Mouse (Mus musculus): ENCODE results near the gene Synj1.

Synj1 gene

GRCm38 (mm10) chr16:90901364-90901763 is 109.7 kb downstream of the Synj1 start:
- no peaks in the 10 kb centered on the region for H3K27me3 ChIP-seq (ENCODE audit: control insufficient read depth, insufficient read depth, low read length, poor library complexity, severe bottlenecking)
- no peak for DNase-seq (ENCODE audit: low read depth, low spot score)
- H3K36me3 ChIP-seq (ENCODE audit: control insufficient read depth, insufficient read depth, low read length, poor library complexity, severe bottlenecking): no peaks in the 10 kb centered on the region

GRCm38 (mm10) chr16:90899498-90899897 is 111.6 kb downstream of the Synj1 start:
- DNase-seq (ENCODE audit: low read depth, low spot score): no peak
- H3K27me3 ChIP-seq (ENCODE audit: control insufficient read depth, insufficient read depth, low read length, poor library complexity, severe bottlenecking): no peaks in the 10 kb centered on the region

GRCm38 (mm10) chr16:90897651-90898050 is 113.5 kb downstream of the Synj1 start:
- Histone ChIP-seq H3K27me3 (ENCODE audit: control insufficient read depth, insufficient read depth, low read length, poor library complexity, severe bottlenecking) (no peaks in the 10 kb centered on the region), H3K36me3 (ENCODE audit: control insufficient read depth, insufficient read depth, low read length, poor library complexity, severe bottlenecking) (no peaks in the 10 kb centered on the region)
- no peak for DNase-seq (ENCODE audit: low read depth, low spot score)

More at GRCm38 (mm10) chr16:90899498-90899897, 111.6 kb downstream of the Synj1 start:
- no peaks in the 10 kb centered on the region for H3K36me3 ChIP-seq (ENCODE audit: control insufficient read depth, insufficient read depth, low read length, poor library complexity, severe bottlenecking)

- no peak for DNase-seq (ENCODE audit: low read depth, low spot score)
- Histone ChIP-seq H3K36me3 (ENCODE audit: control insufficient read depth, insufficient read depth, low read length, poor library complexity, severe bottlenecking) (no peaks in the 10 kb centered on the region), H3K27me3 (ENCODE audit: control insufficient read depth, insufficient read depth, low read length, poor library complexity, severe bottlenecking) (no peaks in the 10 kb centered on the region)
These were observed 117.3 kb downstream of the Synj1 start for GRCm38 (mm10) chr16:90893792-90894191.

- no peaks in the 10 kb centered on the region for H3K36me3 ChIP-seq (ENCODE audit: control insufficient read depth, insufficient read depth, low read length, poor library complexity, severe bottlenecking)
- H3K27me3 ChIP-seq (ENCODE audit: control insufficient read depth, insufficient read depth, low read length, poor library complexity, severe bottlenecking): no peaks in the 10 kb centered on the region
- DNase-seq (ENCODE audit: low read depth, low spot score): no peak
These were observed 118.1 kb downstream of the Synj1 start for GRCm38 (mm10) chr16:90893019-90893418.

GRCm38 (mm10) chr16:90892081-90892480 is 119.0 kb downstream of the Synj1 start:
- DNase-seq (ENCODE audit: low read depth, low spot score): no peak
- Histone ChIP-seq H3K36me3 (ENCODE audit: control insufficient read depth, insufficient read depth, low read length, poor library complexity, severe bottlenecking) (no peaks in the 10 kb centered on the region), H3K27me3 (ENCODE audit: control insufficient read depth, insufficient read depth, low read length, poor library complexity, severe bottlenecking) (no peaks in the 10 kb centered on the region)

GRCm38 (mm10) chr16:90891601-90892000 is 119.5 kb downstream of the Synj1 start:
- no peak for DNase-seq (ENCODE audit: low read depth, low spot score)
- Histone ChIP-seq H3K27me3 (ENCODE audit: control insufficient read depth, insufficient read depth, low read length, poor library complexity, severe bottlenecking) (no peaks in the 10 kb centered on the region), H3K36me3 (ENCODE audit: control insufficient read depth, insufficient read depth, low read length, poor library complexity, severe bottlenecking) (no peaks in the 10 kb centered on the region)

GRCm38 (mm10) chr16:90890683-90891082 is 120.4 kb downstream of the Synj1 start:
- Histone ChIP-seq H3K36me3 (ENCODE audit: control insufficient read depth, insufficient read depth, low read length, poor library complexity, severe bottlenecking) (no peaks in the 10 kb centered on the region), H3K27me3 (ENCODE audit: control insufficient read depth, insufficient read depth, low read length, poor library complexity, severe bottlenecking) (no peaks in the 10 kb centered on the region)
- no peak for DNase-seq (ENCODE audit: low read depth, low spot score)

All from splenic B cell, adult 2 months (primary cell).